Mouse (Mus musculus): ENCODE measurements around the gene Tbl2.

Tbl2 gene

GRCm38 (mm10) chr5:135186621-135187348 is 37.3 kb downstream of the Tbl2 start, which contains the start of gene Baz1b:
Gene Baz1b, plus strand, starts transcription at chr5:135187264.
- peak; percentile 97 for DNase-seq (ENCODE audit: low read depth)

GRCm38 (mm10) chr5:135187349-135188213 is 38.1 kb downstream of the Tbl2 start:
- DNase-seq (ENCODE audit: low read depth): no peak

DNA sequence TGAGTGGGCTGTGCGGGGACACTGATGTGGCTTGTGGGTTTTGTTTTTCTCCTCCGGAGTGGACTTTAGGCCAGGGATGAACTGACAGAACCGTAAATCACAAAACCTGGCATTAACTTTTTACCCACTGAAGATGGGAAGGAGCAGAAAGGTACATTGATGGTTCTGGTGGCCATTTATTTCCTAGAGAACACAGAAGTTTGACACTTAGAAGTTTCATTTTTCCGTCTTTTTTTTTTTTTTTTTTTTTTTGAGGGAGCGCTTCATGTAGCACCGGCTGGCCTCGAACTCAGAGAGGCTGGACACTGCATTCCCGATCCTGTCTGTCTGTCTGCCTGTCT is 38.7 kb downstream of the Tbl2 start:
- peak; percentile 36 for DNase-seq (ENCODE audit: low read depth)

- no peak for DNase-seq (ENCODE audit: low read depth)
These were observed 40.0 kb downstream of the Tbl2 start for GRCm38 (mm10) chr5:135189281-135190022.

GRCm38 (mm10) chr5:135191620-135192019 is 42.2 kb downstream of the Tbl2 start:
- peak; percentile 91 for DNase-seq (ENCODE audit: low read depth)

DNA sequence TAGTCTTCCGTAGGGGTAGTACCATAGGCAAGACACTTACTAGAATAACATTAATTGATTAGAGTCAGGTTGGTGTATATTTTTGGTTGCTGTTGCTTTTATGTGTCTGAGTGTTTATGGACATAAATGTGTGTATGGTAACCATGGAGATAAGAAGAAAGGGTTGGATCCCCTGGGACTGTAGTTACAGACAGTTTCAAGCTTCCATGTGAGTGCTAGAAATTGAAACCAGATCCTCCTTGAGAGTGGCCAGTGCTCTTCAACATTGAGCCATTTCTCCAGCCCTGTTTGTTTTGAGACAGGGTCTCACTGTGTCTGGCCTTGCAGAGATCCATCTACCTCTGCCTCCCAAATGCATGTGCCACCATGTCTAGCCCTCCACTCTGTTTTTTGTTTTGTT is 43.0 kb downstream of the Tbl2 start:
- no peak for DNase-seq (ENCODE audit: low read depth)

DNA sequence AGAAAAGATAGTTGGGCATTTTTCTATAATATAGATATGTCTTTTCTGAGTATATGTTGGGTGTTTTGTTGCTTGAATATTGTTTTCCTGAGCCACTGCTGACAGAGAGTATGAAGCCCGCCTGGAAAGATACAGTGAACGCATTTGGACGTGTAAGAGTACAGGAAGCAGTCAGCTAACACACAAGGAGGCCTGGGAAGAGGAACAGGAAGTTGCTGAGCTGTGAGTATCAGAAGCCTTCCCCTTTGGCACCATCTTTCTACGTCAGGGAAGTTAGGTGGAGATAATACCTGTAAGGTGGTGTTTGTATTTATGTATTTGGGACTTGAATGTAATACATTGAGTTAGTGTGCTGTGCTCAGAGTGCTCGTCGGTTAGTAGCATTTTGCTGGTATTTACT is 46.9 kb downstream of the Tbl2 start:
- peak; percentile 34 for DNase-seq (ENCODE audit: low read depth)

DNA sequence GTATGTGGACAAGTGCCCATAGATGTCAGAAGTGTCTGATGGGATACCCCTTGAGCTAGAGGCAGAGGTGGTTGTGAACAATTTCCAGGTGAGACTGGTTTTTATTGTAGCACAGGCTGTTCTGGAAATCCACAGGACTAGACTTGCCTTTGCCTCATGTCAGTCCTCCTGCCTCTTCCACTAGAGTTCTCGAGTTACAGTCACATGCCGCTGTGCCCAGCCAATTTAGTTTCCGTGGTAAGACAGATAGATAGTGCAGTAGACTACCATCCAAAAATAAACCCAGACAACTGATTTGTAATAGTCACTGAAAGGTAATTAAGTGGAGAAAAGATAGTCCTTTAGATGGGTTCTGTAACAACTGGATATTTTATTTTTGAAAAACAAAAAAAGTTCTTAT is 53.3 kb downstream of the Tbl2 start:
- no peak for DNase-seq (ENCODE audit: low read depth)

DNA sequence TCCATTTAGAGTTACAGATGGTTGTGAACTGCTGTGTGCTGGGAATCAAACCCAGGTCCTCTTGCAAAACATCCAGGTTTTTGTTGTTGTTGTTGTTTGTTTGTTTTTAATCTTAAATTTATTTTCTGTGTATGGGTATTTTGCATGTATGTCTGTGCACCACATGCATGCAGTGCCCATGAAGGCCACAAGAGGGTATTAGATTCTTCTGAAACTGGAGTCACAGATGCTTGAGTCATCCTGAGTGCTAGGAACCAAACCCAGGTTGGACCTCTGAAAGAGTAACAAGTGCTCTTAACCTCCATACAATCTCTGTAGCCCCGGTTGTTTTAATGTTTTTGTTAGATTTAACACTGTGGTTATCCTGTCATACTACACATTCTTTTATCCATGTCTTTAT is 58.7 kb downstream of the Tbl2 start:
- DNase-seq (ENCODE audit: low read depth): peak; percentile 31
